Mouse (Mus musculus): ENCODE data around the gene Raf1. TPM values are rescaled to one million over a fixed set of nuclear protein-coding genes. Genes with fewer than 3 reads are reported as not detected.

Raf1 gene
- polyA plus RNA-seq, 1 experiment from 2014 or later, result 90.6 TPM

- no peak for ATAC-seq (ENCODE audit: borderline replicate concordance, extremely low read depth, low FRiP score, low TSS enrichment)
- Histone ChIP-seq H3K9me3 (no peaks in the 10 kb centered on the region), H3K4me3 (no peak overlapping the region), H3K36me3 (0 out of 2 replicates have a peak, but pooled peaks cover 3% of the 10 kb centered on the region), H3K4me1 (no peaks in the 10 kb centered on the region), H3K27ac (no peak overlapping the region), H3K4me2 (no peak overlapping the region), H3K27me3 (no peaks in the 10 kb centered on the region), H3K9ac (no peak overlapping the region)
- WGBS, result 69% methylated on average over 6 of the region's 6 CpGs
These were observed 92.9 kb downstream of the Raf1 start for GRCm38 (mm10) chr6:115583430-115584125.

DNA sequence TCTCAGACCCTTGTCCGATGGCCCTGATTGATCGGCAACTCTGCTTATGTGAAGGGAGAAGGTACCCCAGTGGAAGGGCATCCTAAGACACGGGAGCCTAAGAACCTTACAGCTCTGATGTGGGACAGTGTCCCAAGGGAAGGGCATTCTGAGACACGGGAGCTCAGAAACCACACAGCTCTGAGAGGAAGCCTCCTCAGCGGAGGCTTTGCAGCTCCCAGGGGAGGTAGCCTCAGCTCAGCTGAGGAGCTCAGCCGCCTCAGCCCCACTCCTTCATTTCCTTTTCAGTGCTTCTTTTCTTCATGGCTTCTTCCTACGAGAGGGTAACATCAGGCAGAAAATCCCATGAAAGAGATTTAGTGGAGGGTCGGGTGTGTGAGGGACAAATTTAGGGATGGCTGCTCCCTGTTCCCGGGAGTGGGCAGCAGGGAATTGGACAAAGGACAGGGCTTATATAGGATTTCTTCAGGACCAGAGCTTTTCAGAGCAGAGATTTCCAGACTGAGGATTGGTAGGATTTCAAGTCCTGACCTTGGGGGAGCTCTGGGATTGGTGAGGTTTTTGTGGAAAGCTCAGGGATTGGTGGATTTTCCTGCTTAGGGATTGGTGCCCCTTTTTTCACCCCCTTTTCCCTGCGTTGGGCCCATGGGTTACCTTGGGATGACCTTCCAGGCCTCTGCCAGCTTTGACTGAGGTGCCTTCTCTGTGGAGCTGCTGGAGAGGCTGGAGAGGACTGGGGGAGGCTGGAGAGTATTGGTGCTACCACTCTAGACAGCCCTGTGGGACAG, 93.9 kb downstream of the Raf1 start:
- no peak for ATAC-seq (ENCODE audit: borderline replicate concordance, extremely low read depth, low FRiP score, low TSS enrichment)
- H3K9me3 ChIP-seq, result no peaks in the 10 kb centered on the region
- H3K4me1 ChIP-seq, result no peaks in the 10 kb centered on the region
- peaks cover 13% of the 10 kb centered on the region; the same call in 1 of the 2 replicates for H3K36me3 ChIP-seq
- H3K9ac ChIP-seq, result no peak overlapping the region
- no peaks in the 10 kb centered on the region for H3K27me3 ChIP-seq
- 83% methylated on average over 10 of the region's 10 CpGs for WGBS
- H3K4me3 ChIP-seq, result no peak overlapping the region
- no peak overlapping the region for H3K27ac ChIP-seq
- no peak overlapping the region for H3K4me2 ChIP-seq

DNA sequence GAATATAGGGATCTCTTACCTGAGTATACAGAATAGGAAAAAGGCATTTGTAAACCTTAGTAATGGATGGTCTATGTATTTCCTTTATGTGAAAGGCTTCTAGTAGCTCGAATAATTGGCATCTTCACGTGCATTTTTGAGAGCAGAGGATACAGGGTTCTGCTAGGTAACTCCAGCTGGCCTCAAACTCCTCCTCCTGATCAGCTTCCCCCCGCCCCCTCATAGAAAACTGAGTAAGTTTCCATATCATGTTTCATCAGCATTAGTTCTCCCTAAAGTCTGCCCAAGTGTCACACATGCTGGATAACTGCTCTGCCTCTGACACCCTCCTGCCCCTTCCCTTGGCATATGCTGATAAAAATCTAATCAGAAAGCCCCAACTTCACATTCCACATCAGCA, 95.6 kb downstream of the Raf1 start:
- WGBS, result 79% methylated on average over 3 of the region's 3 CpGs
- no peaks in the 10 kb centered on the region for H3K9me3 ChIP-seq
- H3K27ac ChIP-seq, result no peak overlapping the region
- H3K27me3 ChIP-seq, result no peaks in the 10 kb centered on the region
- H3K4me2 ChIP-seq, result no peak overlapping the region
- ATAC-seq (ENCODE audit: borderline replicate concordance, extremely low read depth, low FRiP score, low TSS enrichment), result no peak
- H3K4me1 ChIP-seq, result no peaks in the 10 kb centered on the region
- peaks cover 29% of the 10 kb centered on the region for H3K36me3 ChIP-seq
- no peak overlapping the region for H3K4me3 ChIP-seq
- no peak overlapping the region for H3K9ac ChIP-seq

DNA sequence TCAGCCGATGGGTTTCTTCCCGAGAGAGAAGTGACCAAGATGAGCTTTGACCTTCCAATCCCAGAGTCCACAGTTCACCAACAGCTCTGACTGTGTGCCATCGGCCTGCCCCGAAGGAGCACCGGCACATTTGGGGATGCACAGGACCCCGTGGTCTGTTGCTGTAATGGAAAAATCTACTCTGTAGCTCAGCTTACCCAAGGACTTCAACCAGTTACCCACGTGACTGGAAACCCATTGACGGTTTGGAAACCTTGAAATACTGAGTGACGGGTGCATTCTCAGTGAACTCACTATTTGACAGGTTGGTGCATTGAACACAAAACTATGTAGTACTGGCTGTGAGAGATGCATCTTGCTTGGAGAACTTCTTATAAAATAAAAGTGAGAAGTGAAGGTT, 98.5 kb downstream of the Raf1 start:
- no peaks in the 10 kb centered on the region for H3K4me1 ChIP-seq
- no peaks in the 10 kb centered on the region for H3K27me3 ChIP-seq
- WGBS, result 91% methylated on average over 9 of the region's 9 CpGs
- H3K36me3 ChIP-seq, result peaks cover 41% of the 10 kb centered on the region
- no peak for ATAC-seq (ENCODE audit: borderline replicate concordance, extremely low read depth, low FRiP score, low TSS enrichment)
- no peak overlapping the region for H3K4me2 ChIP-seq
- no peak overlapping the region for H3K9ac ChIP-seq
- H3K4me3 ChIP-seq, result no peak overlapping the region
- H3K27ac ChIP-seq, result no peak overlapping the region
- no peaks in the 10 kb centered on the region for H3K9me3 ChIP-seq

DNA sequence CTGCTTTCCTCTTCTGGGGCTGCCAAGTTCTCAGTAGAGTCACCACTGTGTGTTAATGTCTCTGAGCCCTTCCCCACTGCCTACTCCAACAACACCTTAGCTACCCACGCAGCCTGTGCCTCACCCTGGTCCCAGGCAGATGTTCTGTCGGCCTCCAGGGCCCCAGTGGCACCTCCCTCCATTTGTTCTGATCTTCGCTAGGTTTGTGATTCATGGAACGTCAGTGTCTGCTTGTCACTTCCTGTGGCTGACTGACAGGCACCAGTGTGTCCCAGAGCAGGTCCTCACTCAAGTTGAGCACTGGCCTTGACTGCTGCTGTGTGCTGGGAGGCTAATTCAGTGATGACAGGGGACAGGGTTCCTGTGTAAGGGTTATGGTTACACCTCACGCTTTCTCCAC, 99.0 kb downstream of the Raf1 start:
- no peak overlapping the region for H3K27ac ChIP-seq
- no peak overlapping the region for H3K4me2 ChIP-seq
- H3K9ac ChIP-seq, result no peak overlapping the region
- WGBS, result 79% methylated on average over 5 of the region's 5 CpGs
- H3K27me3 ChIP-seq, result no peaks in the 10 kb centered on the region
- ATAC-seq (ENCODE audit: borderline replicate concordance, extremely low read depth, low FRiP score, low TSS enrichment), result no peak
- no peak overlapping the region for H3K4me3 ChIP-seq
- H3K9me3 ChIP-seq, result no peaks in the 10 kb centered on the region
- no peaks in the 10 kb centered on the region for H3K4me1 ChIP-seq
- H3K36me3 ChIP-seq, result peaks cover 41% of the 10 kb centered on the region

DNA sequence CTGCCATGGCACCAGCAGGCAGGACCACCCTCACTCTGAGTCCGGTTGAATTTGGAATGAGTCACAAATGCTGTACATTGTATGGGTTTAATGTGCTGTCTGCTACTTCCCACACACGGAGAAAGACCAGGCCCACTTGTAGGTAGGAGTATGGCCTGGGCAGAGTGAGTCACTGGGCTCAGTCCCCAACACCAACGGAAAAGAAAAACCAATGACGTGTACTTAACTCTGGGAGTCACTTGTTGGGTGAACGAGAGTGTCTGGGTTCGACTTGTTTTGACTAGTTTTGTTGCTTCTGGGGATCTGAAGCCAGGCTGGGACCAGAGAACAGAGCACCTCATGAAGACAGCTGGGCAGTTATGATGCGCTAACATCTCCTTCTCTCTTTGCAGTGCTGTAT, 102.3 kb downstream of the Raf1 start:
- H3K9me3 ChIP-seq, result no peaks in the 10 kb centered on the region
- no peak overlapping the region for H3K27ac ChIP-seq
- no peaks in the 10 kb centered on the region for H3K27me3 ChIP-seq
- 86% methylated on average over 7 of the region's 7 CpGs for WGBS
- H3K4me3 ChIP-seq, result no peak overlapping the region
- no peak for ATAC-seq (ENCODE audit: borderline replicate concordance, extremely low read depth, low FRiP score, low TSS enrichment)
- H3K4me2 ChIP-seq, result no peak overlapping the region
- no peaks in the 10 kb centered on the region for H3K4me1 ChIP-seq
- H3K9ac ChIP-seq, result no peak overlapping the region
- H3K36me3 ChIP-seq, result peaks cover 59% of the 10 kb centered on the region

Other genes with a start within 250 kb of the Raf1 start
- 27.9 and 29.1 TPM in 2 replicates for gene Tsen2, start 132.0 kb downstream of the Raf1 start, polyA plus RNA-seq (2015; fragmentation: Nextera tagmentation; extraction: Ambion mirVana)
- 0.19 and 0.25 TPM in 2 replicates for gene Mkrn2os, start 84.1 kb downstream of the Raf1 start, polyA plus RNA-seq (2015; fragmentation: Nextera tagmentation; extraction: Ambion mirVana)
- 27.1 and 29.0 TPM in 2 replicates for gene Mkrn2, start 74.7 kb downstream of the Raf1 start, polyA plus RNA-seq (2015; fragmentation: Nextera tagmentation; extraction: Ambion mirVana)
- gene Tmem40, start 85.8 kb upstream of the Raf1 start, polyA plus RNA-seq (2015; fragmentation: Nextera tagmentation; extraction: Ambion mirVana), result 2.6 and 3.1 TPM in 2 replicates
- gene Cand2, start 97.9 kb upstream of the Raf1 start, polyA plus RNA-seq (2015; fragmentation: Nextera tagmentation; extraction: Ambion mirVana), result 32.0 and 32.1 TPM in 2 replicates
- 2,081 and 2,182 TPM in 2 replicates for gene Rpl32, start 132.1 kb upstream of the Raf1 start, polyA plus RNA-seq (2015; fragmentation: Nextera tagmentation; extraction: Ambion mirVana)
- 1.1 and 1.2 TPM in 2 replicates for gene Efcab12, start 161.8 kb upstream of the Raf1 start, polyA plus RNA-seq (2015; fragmentation: Nextera tagmentation; extraction: Ambion mirVana)
- 21.0 and 22.6 TPM in 2 replicates for gene Mbd4, start 176.7 kb upstream of the Raf1 start, polyA plus RNA-seq (2015; fragmentation: Nextera tagmentation; extraction: Ambion mirVana)
- gene Ift122, start 176.8 kb upstream of the Raf1 start, polyA plus RNA-seq (2015; fragmentation: Nextera tagmentation; extraction: Ambion mirVana), result 21.9 and 24.6 TPM in 2 replicates